Mouse (Mus musculus) embryonic facial prominence, embryonic 10.5 days (tissue): Measurements from ENCODE around the gene Boc. TPM values are rescaled to one million over a fixed set of nuclear protein-coding genes. Genes with fewer than 3 reads are reported as not detected.

Experiments used
- DNase-seq: peaks from one replicate; pipeline ENCODE4 v3.0.0-alpha.2; 2017; ENCODE audit warnings: low spot score
- H3K27ac ChIP-seq: fragments of 300-500 bp; sonication (generic); replicated peaks from 2 replicates; pipeline ENCODE4 v1.5.1; 2016; ENCODE audit warnings: mild to moderate bottlenecking
- H3K27me3 ChIP-seq: fragments of 300-500 bp; sonication (generic); replicated peaks from 2 replicates; pipeline ENCODE4 v1.6.1; 2016; ENCODE audit warnings: low read depth, mild to moderate bottlenecking; ENCODE audit not compliant: poor library complexity, severe bottlenecking
- H3K36me3 ChIP-seq: fragments of 300-500 bp; sonication (generic); replicated peaks from 2 replicates; pipeline ENCODE4 v1.6.1; 2016; ENCODE audit warnings: mild to moderate bottlenecking, moderate library complexity
- H3K4me1 ChIP-seq: fragments of 300-500 bp; sonication (generic); 2 replicates; pipeline ENCODE4 v1.6.1; 2016
- H3K4me3 ChIP-seq: fragments of 300-500 bp; sonication (generic); 2 replicates; pipeline ENCODE4 v1.5.1; 2016; ENCODE audit warnings: mild to moderate bottlenecking, moderate library complexity
- H3K9me3 ChIP-seq: fragments of 300-500 bp; sonication (generic); 2 replicates; pipeline ENCODE4 v1.6.1; 2016; ENCODE audit warnings: mild to moderate bottlenecking
- WGBS: fragments of 180-500 bp; shearing (Covaris S2); methylation state at CpG from one replicate; pipeline ENCODE4 v1.1.7; 2016; 5-methylcytosine and 5-hydroxymethylcytosine counted together
- polyA plus RNA-seq: library from polyadenylated mRNA; unstranded; fragments of >200 nt; fragmentation: Nextera tagmentation; extraction: Ambion mirVana; gene quantifications from 2 replicates; pipeline ENCODE4 v1.2.1, GENCODE M21; 2016

Gene Boc
- polyA plus RNA-seq, 1 experiment from 2014 or later, result 14.3 TPM

- Histone ChIP-seq H3K9me3 (0 out of 2 replicates have a peak, but pooled peaks cover 3% of the 10 kb centered on the region), H3K36me3 (peaks cover 94% of the 10 kb centered on the region), H3K27ac (peak overlapping the region; percentile 67), H3K4me1 (peaks cover 32% of the 10 kb centered on the region), H3K27me3 (no peaks in the 10 kb centered on the region), H3K4me3 (no peak overlapping the region)
- WGBS, result 40% methylated on average over 6 of the region's 6 CpGs
- no peak for DNase-seq
These were observed 64.8 kb downstream of the Boc start for GRCm38 (mm10) chr16:44493868-44494267.

- Histone ChIP-seq H3K4me1 (peaks cover 32% of the 10 kb centered on the region), H3K27me3 (no peaks in the 10 kb centered on the region), H3K4me3 (no peak overlapping the region), H3K27ac (no peak overlapping the region), H3K9me3 (no peaks in the 10 kb centered on the region), H3K36me3 (peaks cover 94% of the 10 kb centered on the region)
- 85% methylated on average over 9 of the region's 9 CpGs for WGBS
- DNase-seq, result no peak
These were observed 66.0 kb downstream of the Boc start for GRCm38 (mm10) chr16:44492706-44493105.

DNA sequence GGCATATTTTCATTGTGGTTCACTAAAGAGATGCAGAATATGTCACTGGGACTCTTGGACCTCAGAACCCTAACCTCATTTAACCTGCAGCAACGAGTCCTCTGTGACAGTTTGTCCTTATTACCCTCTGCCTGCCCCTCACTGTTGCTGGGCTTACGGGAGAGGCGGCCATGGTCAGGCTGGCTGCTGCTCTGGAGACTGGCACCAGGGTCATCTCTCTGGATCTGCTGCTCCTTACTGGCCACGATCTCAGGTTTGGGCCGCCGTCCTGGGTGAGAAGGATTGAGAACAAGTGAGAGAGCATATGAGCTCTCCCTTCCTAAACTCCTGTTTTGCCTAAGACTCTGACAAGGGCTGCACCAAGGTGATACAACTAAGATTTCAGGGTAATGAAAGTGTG lies 66.5 kb downstream of the Boc start:
- peaks cover 94% of the 10 kb centered on the region for H3K36me3 ChIP-seq

DNA sequence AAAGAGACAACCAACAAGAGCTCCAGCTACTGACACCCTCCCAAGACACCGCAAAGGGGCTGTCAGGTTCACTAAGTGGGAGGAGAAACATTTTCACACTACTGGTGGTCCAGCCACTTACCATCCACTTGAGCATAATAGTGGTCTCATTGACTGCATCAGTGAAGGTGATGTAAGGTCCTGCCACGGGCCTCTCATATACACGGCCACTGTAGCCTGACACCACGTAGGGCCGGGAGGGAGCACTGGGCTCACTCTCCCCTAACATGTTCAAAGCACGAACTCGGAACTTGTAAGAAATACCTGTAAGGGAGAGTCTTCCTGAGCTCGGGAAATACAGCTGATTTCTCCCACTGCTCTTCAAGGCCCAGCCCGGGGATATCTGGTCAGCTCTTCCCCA lies 67.6 kb downstream of the Boc start:
- H3K27me3 ChIP-seq, result no peaks in the 10 kb centered on the region
- WGBS, result 90% methylated on average over 9 of the region's 9 CpGs
- peaks cover 94% of the 10 kb centered on the region for H3K36me3 ChIP-seq
- DNase-seq, result no peak
- H3K4me3 ChIP-seq, result no peak overlapping the region
- no peak overlapping the region for H3K27ac ChIP-seq
- no peaks in the 10 kb centered on the region for H3K9me3 ChIP-seq
- peaks cover 32% of the 10 kb centered on the region for H3K4me1 ChIP-seq

More for the DNA sequence above, 66.5 kb downstream of the Boc start:
- Histone ChIP-seq H3K4me3 (no peak overlapping the region), H3K4me1 (peaks cover 32% of the 10 kb centered on the region), H3K27me3 (no peaks in the 10 kb centered on the region), H3K27ac (no peak overlapping the region), H3K9me3 (no peaks in the 10 kb centered on the region)
- WGBS, result 94% methylated on average over 6 of the region's 6 CpGs
- DNase-seq, result no peak

GRCm38 (mm10) chr16:44487194-44487593 lies 71.5 kb downstream of the Boc start:
- no peak for DNase-seq
- Histone ChIP-seq H3K36me3 (peaks cover 85% of the 10 kb centered on the region), H3K4me1 (0 out of 2 replicates have a peak, but pooled peaks cover under 1% of the 10 kb centered on the region), H3K9me3 (no peaks in the 10 kb centered on the region), H3K27me3 (no peaks in the 10 kb centered on the region), H3K4me3 (no peak overlapping the region), H3K27ac (no peak overlapping the region)
- 87% methylated on average over 13 of the region's 13 CpGs for WGBS

GRCm38 (mm10) chr16:44486612-44487011 lies 72.1 kb downstream of the Boc start:
- H3K36me3 ChIP-seq, result peaks cover 79% of the 10 kb centered on the region
- 90% methylated on average over 9 of the region's 9 CpGs for WGBS
- no peak overlapping the region for H3K4me3 ChIP-seq
- no peaks in the 10 kb centered on the region for H3K27me3 ChIP-seq
- no peak for DNase-seq
- H3K9me3 ChIP-seq, result no peaks in the 10 kb centered on the region
- H3K27ac ChIP-seq, result no peak overlapping the region
- H3K4me1 ChIP-seq, result 0 out of 2 replicates have a peak, but pooled peaks cover 4% of the 10 kb centered on the region

- Histone ChIP-seq H3K4me1 (0 out of 2 replicates have a peak, but pooled peaks cover 4% of the 10 kb centered on the region), H3K36me3 (peaks cover 70% of the 10 kb centered on the region), H3K27me3 (no peaks in the 10 kb centered on the region), H3K4me3 (no peak overlapping the region), H3K9me3 (no peaks in the 10 kb centered on the region), H3K27ac (no peak overlapping the region)
- WGBS, result 87% methylated on average over 8 of the region's 8 CpGs
- DNase-seq, result no peak
These were observed 73.0 kb downstream of the Boc start for GRCm38 (mm10) chr16:44485691-44486090.

GRCm38 (mm10) chr16:44484831-44485230 lies 73.9 kb downstream of the Boc start:
- H3K27ac ChIP-seq, result no peak overlapping the region
- peaks cover 61% of the 10 kb centered on the region for H3K36me3 ChIP-seq
- H3K27me3 ChIP-seq, result 0 out of 2 replicates have a peak, but pooled peaks cover 2% of the 10 kb centered on the region
- no peak for DNase-seq
- H3K4me3 ChIP-seq, result no peak overlapping the region
- H3K9me3 ChIP-seq, result no peaks in the 10 kb centered on the region
- 0 out of 2 replicates have a peak, but pooled peaks cover 4% of the 10 kb centered on the region for H3K4me1 ChIP-seq
- WGBS, result 87% methylated on average over 10 of the region's 10 CpGs

GRCm38 (mm10) chr16:44484079-44484478 lies 74.6 kb downstream of the Boc start:
- 0 out of 2 replicates have a peak, but pooled peaks cover 4% of the 10 kb centered on the region for H3K4me1 ChIP-seq
- peak; percentile 81 for DNase-seq
- no peak overlapping the region for H3K4me3 ChIP-seq
- no peak overlapping the region for H3K27ac ChIP-seq
- WGBS, result 9% methylated on average over 7 of the region's 7 CpGs
- H3K36me3 ChIP-seq, result peaks cover 54% of the 10 kb centered on the region
- H3K9me3 ChIP-seq, result no peaks in the 10 kb centered on the region
- 0 out of 2 replicates have a peak, but pooled peaks cover 3% of the 10 kb centered on the region for H3K27me3 ChIP-seq

DNA sequence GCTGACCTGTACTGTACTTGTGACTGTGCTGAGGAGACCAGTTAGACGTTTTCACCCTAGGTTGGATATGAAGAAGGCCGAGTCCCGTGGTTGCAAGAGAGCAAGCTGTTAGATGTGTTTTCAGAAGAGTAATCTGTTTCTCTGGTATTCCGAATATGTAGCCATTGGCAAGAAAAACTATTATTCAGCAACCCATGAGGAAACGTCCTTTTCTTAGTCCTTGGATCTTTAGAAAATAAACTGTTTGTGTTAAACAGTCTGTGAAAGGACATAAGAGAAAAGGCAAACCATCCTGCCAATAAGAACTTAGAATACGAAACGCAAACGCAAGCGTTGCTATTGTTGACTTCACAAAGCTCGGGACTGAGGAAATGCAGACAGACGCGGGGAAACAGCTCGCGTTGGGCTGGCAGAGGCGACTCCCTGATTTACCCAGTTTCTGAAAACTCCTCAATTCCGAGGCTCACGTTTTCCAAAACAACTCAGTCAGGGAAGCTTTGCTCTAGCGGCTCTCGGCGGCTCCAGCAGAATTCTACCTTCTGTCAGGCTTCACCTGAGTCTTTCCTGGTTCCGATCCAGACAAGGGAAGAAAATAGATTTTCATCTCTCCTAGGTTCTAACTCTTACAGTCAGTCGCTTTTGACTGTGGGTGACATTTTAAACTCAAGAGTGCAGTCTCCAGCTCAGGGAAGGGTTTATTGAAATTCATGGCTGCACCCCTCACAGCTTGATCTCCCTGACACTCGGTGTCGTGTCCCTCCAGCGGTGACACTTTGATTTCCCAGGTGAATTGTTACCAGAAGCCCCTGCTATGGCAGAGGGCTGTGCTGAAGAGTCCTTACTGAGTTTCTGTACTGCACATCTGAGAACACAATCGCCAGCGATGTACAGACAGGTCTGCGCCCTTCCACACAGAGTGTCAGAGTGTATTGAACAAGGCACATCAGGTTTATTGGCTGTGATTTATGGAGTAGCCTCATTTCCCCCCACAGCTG lies 76.8 kb downstream of the Boc start:
- no peak for DNase-seq
- Histone ChIP-seq H3K36me3 (peaks cover 32% of the 10 kb centered on the region), H3K27me3 (0 out of 2 replicates have a peak, but pooled peaks cover 3% of the 10 kb centered on the region), H3K4me3 (no peak overlapping the region), H3K9me3 (no peaks in the 10 kb centered on the region), H3K27ac (no peak overlapping the region), H3K4me1 (0 out of 2 replicates have a peak, but pooled peaks cover 4% of the 10 kb centered on the region)
- 51% methylated on average over 28 of the region's 28 CpGs for WGBS

GRCm38 (mm10) chr16:44480616-44481015 lies 78.1 kb downstream of the Boc start:
- H3K36me3 ChIP-seq, result peaks cover 19% of the 10 kb centered on the region
- 0 out of 2 replicates have a peak, but pooled peaks cover 4% of the 10 kb centered on the region for H3K4me1 ChIP-seq
- H3K4me3 ChIP-seq, result no peak overlapping the region
- 0 out of 2 replicates have a peak, but pooled peaks cover 3% of the 10 kb centered on the region for H3K27me3 ChIP-seq
- no peaks in the 10 kb centered on the region for H3K9me3 ChIP-seq
- WGBS, result 76% methylated on average over 7 of the region's 7 CpGs
- H3K27ac ChIP-seq, result no peak overlapping the region
- no peak for DNase-seq

- DNase-seq, result no peak
- Histone ChIP-seq H3K9me3 (no peaks in the 10 kb centered on the region), H3K4me3 (no peak overlapping the region), H3K27me3 (0 out of 2 replicates have a peak, but pooled peaks cover 3% of the 10 kb centered on the region), H3K4me1 (0 out of 2 replicates have a peak, but pooled peaks cover 4% of the 10 kb centered on the region), H3K27ac (no peak overlapping the region), H3K36me3 (peaks cover 11% of the 10 kb centered on the region; the same call in 1 of the 2 replicates)
- 91% methylated on average over 14 of the region's 14 CpGs for WGBS
These were observed 78.8 kb downstream of the Boc start for GRCm38 (mm10) chr16:44479852-44480251.
